Mouse (Mus musculus): ENCODE results near the gene Scrn3. TPM values are rescaled to one million over a fixed set of nuclear protein-coding genes. Genes with fewer than 3 reads are reported as not detected.

Gene Scrn3
- total and polyA plus RNA-seq, 2 experiments = 16.0 to 41.3 TPM

GRCm38 (mm10) chr2:73363448-73363847 is 51.0 kb downstream of the Scrn3 start:
- Histone ChIP-seq H3K4me3 (ENCODE audit: insufficient read depth, low read depth, low read length) (no peak overlapping the region), H3K36me3 (ENCODE audit: control insufficient read depth, insufficient read depth, low read length) (peaks cover 18% of the 10 kb centered on the region), H3K27ac (replicated peaks; ENCODE audit: insufficient read depth, low read depth, low read length) (no peak overlapping the region), H3K79me2 (ENCODE audit: control insufficient read depth, insufficient read depth, low read length) (no peaks in the 10 kb centered on the region), H3K27me3 (ENCODE audit: control insufficient read depth, insufficient read depth, low read length) (no peaks in the 10 kb centered on the region), H3K4me1 (ENCODE audit: control insufficient read depth, insufficient read depth, low read length) (no peaks in the 10 kb centered on the region), H3K9ac (ENCODE audit: low read depth, low read length) (no peak overlapping the region)
- 88% methylated on average over 5 of the region's 5 CpGs for WGBS
- TF ChIP-seq CTCF (IDR thresholded peaks at IDR 0.05; ENCODE audit: low read depth, low read length) (no peak), POLR2A (IDR thresholded peaks at IDR 0.05; ENCODE audit: extremely low read depth, insufficient read depth, low read length) (no peak)
- DNase-seq (ENCODE audit: extremely low read depth, low read depth, low spot score) = no peak

- no peaks in the 10 kb centered on the region for H3K27me3 ChIP-seq (ENCODE audit: control insufficient read depth, insufficient read depth, low read length)
- TF ChIP-seq CTCF (IDR thresholded peaks at IDR 0.05; ENCODE audit: low read depth, low read length) (no peak), POLR2A (IDR thresholded peaks at IDR 0.05; ENCODE audit: extremely low read depth, insufficient read depth, low read length) (no peak)
- H3K36me3 ChIP-seq (ENCODE audit: control insufficient read depth, insufficient read depth, low read length) = peaks cover 17% of the 10 kb centered on the region
- no peaks in the 10 kb centered on the region for H3K4me1 ChIP-seq (ENCODE audit: control insufficient read depth, insufficient read depth, low read length)
- no peak overlapping the region for H3K4me3 ChIP-seq (ENCODE audit: insufficient read depth, low read depth, low read length)
- H3K79me2 ChIP-seq (ENCODE audit: control insufficient read depth, insufficient read depth, low read length) = no peaks in the 10 kb centered on the region
- no peak overlapping the region for H3K27ac ChIP-seq (replicated peaks; ENCODE audit: insufficient read depth, low read depth, low read length)
- 80% methylated on average over 9 of the region's 9 CpGs for WGBS
- no peak overlapping the region for H3K9ac ChIP-seq (ENCODE audit: low read depth, low read length)
- no peak for DNase-seq (ENCODE audit: extremely low read depth, low read depth, low spot score)
These were observed 59.3 kb downstream of the Scrn3 start for GRCm38 (mm10) chr2:73371530-73372335.

GRCm38 (mm10) chr2:73378326-73378725 is 65.9 kb downstream of the Scrn3 start:
- H3K9ac ChIP-seq (ENCODE audit: low read depth, low read length) = no peak overlapping the region
- no peaks in the 10 kb centered on the region; the same call in 1 of the 2 replicates for H3K79me2 ChIP-seq (ENCODE audit: control insufficient read depth, insufficient read depth, low read length)
- H3K4me1 ChIP-seq (ENCODE audit: control insufficient read depth, insufficient read depth, low read length) = no peaks in the 10 kb centered on the region
- no peak overlapping the region for H3K4me3 ChIP-seq (ENCODE audit: insufficient read depth, low read depth, low read length)
- no peak overlapping the region for H3K27ac ChIP-seq (replicated peaks; ENCODE audit: insufficient read depth, low read depth, low read length)
- H3K36me3 ChIP-seq (ENCODE audit: control insufficient read depth, insufficient read depth, low read length) = peaks cover 20% of the 10 kb centered on the region
- 90% methylated on average over 5 of the region's 5 CpGs for WGBS
- DNase-seq (ENCODE audit: extremely low read depth, low read depth, low spot score) = no peak
- no peaks in the 10 kb centered on the region for H3K27me3 ChIP-seq (ENCODE audit: control insufficient read depth, insufficient read depth, low read length)
- TF ChIP-seq POLR2A (IDR thresholded peaks at IDR 0.05; ENCODE audit: extremely low read depth, insufficient read depth, low read length) (no peak), CTCF (IDR thresholded peaks at IDR 0.05; ENCODE audit: low read depth, low read length) (no peak)

GRCm38 (mm10) chr2:73379656-73380055 is 67.3 kb downstream of the Scrn3 start:
- no peaks in the 10 kb centered on the region for H3K4me1 ChIP-seq (ENCODE audit: control insufficient read depth, insufficient read depth, low read length)
- H3K27me3 ChIP-seq (ENCODE audit: control insufficient read depth, insufficient read depth, low read length) = no peaks in the 10 kb centered on the region
- TF ChIP-seq CTCF (IDR thresholded peaks at IDR 0.05; ENCODE audit: low read depth, low read length) (no peak), POLR2A (IDR thresholded peaks at IDR 0.05; ENCODE audit: extremely low read depth, insufficient read depth, low read length) (no peak)
- H3K36me3 ChIP-seq (ENCODE audit: control insufficient read depth, insufficient read depth, low read length) = peaks cover 17% of the 10 kb centered on the region
- DNase-seq (ENCODE audit: extremely low read depth, low read depth, low spot score) = no peak
- no peak overlapping the region for H3K27ac ChIP-seq (replicated peaks; ENCODE audit: insufficient read depth, low read depth, low read length)
- no peak overlapping the region for H3K9ac ChIP-seq (ENCODE audit: low read depth, low read length)
- peaks cover 5% of the 10 kb centered on the region for H3K79me2 ChIP-seq (ENCODE audit: control insufficient read depth, insufficient read depth, low read length)
- WGBS = 82% methylated on average over 5 of the region's 5 CpGs
- no peak overlapping the region for H3K4me3 ChIP-seq (ENCODE audit: insufficient read depth, low read depth, low read length)

GRCm38 (mm10) chr2:73380298-73380975 is 68.0 kb downstream of the Scrn3 start:
- no peak for DNase-seq (ENCODE audit: extremely low read depth, low read depth, low spot score)
- 60% methylated on average over 9 of the region's 9 CpGs for WGBS
- Histone ChIP-seq H3K27me3 (ENCODE audit: control insufficient read depth, insufficient read depth, low read length) (no peaks in the 10 kb centered on the region), H3K36me3 (ENCODE audit: control insufficient read depth, insufficient read depth, low read length) (peaks cover 17% of the 10 kb centered on the region), H3K27ac (replicated peaks; ENCODE audit: insufficient read depth, low read depth, low read length) (no peak overlapping the region), H3K4me3 (ENCODE audit: insufficient read depth, low read depth, low read length) (no peak overlapping the region), H3K9ac (ENCODE audit: low read depth, low read length) (no peak overlapping the region), H3K4me1 (ENCODE audit: control insufficient read depth, insufficient read depth, low read length) (peaks cover 2% of the 10 kb centered on the region; the same call in 1 of the 2 replicates), H3K79me2 (ENCODE audit: control insufficient read depth, insufficient read depth, low read length) (peaks cover 5% of the 10 kb centered on the region)
- TF ChIP-seq CTCF (IDR thresholded peaks at IDR 0.05; ENCODE audit: low read depth, low read length) (no peak), POLR2A (IDR thresholded peaks at IDR 0.05; ENCODE audit: extremely low read depth, insufficient read depth, low read length) (no peak)

Data from liver, adult 2 months (tissue).